Mouse (Mus musculus): Measurements from ENCODE around the gene Brd3.

The Brd3 gene

DNA sequence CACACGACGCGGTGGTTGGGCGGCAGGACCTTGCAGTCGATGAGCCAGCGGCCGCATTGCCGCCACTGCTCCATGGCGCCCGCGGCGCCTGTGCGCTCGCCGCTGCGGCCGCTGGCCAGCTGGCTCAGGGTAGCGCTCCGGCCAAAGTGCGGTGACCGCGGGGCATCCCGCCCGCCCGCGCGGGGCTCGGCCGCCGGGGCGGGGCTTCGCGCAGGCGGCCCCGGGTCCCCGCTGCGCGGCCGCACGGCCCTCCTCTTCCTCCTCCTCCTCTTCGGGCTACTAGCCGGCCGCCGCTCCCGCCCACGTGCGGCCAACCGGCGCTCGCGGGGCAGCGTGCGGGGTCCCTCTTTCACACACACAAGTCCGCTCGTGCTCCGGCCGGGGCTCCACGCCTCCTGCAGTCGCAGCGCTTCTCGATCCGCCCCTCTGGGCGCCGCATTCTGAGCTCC is 81.0 kb downstream of the Brd3 start:
- DNase-seq (ENCODE audit: low spot score in 2 of 2): peak in 1 of 2 experiments; percentile 42

DNA sequence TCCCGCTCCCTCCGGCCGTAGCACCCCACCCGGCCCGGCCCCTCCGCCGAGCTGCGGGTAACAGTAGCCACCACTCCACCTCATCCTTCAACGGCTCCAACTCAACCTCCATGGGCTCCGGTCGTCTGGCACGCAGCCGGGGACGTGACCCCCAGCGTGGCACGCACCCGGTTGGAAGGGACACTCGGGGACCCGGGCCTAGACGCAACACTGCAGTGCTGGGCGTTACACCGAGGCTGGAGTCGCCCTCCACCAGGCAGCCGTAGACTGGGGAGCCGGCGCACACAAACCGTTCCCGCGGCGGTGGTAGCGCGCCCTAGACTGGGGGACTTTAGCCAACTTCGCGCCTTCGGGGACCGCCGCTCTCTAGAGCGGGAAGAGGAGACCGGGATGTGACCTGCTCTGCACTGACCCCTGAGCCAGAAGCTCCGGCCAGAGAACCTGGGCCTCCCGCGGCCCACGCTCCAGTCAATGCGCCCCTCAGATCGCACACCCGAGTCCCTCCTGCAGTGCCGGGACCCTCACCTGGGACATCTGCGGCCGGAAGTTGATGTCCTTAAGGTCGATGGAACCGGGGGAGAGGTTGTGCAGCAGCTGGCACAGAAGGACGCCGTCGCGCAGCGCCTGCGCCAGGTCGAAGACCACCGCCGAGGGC is 81.6 kb downstream of the Brd3 start:
- no peak for DNase-seq (ENCODE audit: low spot score in 2 of 2)

DNA sequence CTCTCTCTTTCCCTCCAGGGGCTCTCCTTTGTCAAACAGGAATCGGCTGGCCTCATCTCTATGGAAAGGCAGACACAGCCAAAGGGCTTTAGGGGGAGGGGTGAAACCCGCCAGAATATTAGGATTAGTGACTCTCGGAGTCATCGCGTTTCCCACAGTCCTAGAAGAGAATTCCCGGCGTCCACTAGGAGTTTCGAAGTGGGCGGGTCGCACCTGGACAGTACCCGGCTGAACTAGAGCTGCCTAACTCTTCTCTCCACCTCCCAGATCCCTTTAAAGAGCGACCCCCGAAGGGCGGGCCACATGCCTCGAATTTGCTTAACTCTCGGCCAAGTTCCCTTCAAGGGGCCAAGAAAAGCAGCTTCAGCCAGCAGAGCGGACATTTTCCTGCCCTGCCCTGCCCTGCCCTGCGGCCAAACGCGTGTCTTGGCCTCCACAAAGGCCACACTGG is 82.3 kb downstream of the Brd3 start:
- no peak for DNase-seq (ENCODE audit: low spot score in 2 of 2)

DNA sequence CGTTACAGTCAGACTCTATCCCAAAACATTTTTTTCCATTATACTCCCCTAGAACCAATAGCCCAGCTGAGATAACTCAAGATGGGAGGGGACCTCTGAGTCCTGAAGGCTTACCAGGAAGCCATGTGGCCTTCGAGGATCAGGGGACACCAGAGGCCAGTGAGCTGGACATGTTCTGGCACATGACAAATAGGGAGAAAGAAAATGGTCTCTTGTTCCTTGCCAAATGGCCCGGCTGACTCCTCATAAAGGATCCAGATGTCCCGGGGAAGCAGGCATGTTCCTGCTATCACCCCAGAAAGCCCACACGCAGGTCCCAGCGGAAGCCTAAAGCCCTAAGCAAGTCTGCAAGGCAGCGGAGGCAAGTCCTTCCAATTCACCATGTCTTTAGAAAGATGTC is 83.9 kb downstream of the Brd3 start:
- DNase-seq (ENCODE audit: low spot score in 2 of 2): no peak

DNA sequence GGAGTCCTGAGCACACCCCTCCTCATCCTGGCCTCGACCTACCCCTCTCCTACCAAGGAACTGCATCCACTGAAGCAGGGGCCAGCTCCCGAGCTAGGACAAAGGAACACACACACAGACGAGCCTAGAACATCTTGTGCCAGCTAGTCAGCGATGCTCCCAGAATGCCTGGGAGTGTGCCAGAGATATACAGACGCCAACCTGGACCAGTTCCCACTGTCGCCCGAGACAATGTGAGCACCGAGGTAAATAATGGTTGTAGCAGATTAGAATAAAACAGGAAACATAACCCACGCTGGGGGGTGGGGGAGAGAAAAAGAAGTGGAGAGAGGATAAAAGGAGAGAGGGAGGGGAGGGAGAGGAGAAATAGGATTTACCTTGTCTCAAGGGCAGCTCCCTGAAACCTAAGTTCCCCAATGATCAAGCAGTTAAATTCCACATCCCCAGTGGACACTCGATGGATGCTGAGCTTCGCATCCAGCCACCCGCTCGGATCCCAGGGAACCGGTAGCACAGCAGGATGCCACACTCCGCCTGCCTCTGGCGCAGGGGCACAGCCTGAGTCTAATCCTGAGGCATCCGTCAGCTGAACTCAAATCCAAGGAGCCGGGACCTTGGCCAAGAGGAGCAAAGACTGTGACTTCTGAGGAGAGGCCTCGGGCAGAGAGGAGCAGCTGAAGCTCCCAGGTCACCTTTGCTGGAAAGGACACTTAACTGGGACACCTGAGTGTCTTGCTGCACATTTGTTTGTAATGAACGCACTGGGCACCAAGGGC is 86.0 kb downstream of the Brd3 start:
- DNase-seq (ENCODE audit: low spot score in 2 of 2): no peak

DNA sequence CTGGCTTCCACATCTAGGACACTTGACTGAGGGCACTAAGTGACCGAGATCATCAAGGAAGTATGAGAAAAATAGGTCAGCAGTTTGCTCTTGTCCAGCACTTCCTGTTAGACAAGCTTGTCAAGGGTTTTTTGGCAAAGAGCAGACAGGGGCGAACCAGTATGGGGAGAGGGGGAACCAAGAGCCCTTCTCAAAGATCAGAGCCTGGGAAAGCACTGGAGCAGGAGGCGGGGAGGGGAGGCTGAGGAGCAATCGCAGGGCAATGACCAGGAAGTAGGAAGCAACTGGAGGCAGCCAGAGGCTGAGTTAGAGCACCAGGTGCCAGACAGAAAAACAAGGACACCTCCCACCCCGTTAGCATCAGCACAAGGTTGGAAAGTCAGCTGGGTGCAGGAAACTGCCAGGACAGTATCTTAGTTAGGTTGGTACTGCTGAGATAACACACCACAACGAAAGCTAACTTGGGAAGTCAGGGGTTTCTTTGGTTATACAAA is 88.8 kb downstream of the Brd3 start:
- peak in 1 of 2 experiments; percentile 59 for DNase-seq (ENCODE audit: low spot score in 2 of 2)

DNA sequence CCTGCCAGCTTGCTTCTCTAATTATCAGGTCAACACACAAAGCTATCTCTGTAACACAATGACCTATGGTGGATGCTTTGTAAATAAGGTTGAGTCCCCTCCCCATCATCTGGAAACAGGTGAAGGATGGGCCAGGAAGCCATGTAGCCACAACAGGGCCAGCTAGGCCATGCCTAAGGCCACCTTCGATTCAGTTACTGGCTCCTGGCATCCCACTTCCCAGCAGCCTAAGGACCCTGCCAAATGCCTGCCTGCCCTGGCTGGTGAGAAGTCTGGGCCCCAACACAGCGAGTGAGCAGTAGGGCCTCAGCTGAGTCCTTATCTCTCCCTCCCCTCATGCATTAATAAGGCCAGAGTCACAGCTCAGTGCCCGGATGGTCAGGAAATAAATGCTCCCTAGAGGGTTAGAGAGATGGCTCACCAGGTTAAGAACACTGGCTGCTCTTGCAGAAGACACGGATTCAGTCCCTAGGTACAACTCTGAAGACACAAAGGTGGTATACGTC is 89.8 kb downstream of the Brd3 start:
- DNase-seq (ENCODE audit: low spot score in 2 of 2): no peak

DNA sequence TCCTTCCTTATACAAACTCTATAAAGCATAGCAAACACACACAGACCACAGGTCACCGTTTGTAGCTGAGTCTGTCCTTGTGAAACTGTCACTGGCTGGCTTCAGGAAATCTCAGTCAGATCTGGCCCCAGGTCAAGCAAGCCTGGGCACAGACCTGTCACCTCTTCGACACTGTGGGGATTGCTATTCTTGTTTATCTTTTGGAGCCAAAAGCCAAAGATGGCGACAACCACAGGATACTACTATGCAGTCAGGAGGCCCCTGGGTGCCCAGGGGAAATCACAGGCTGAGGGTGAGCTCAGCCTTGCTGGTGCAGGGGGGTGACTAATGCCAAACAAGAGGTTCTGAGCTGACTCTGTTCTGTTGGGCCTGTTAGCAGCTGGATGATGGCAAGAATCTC is 91.0 kb downstream of the Brd3 start:
- peak in 1 of 2 experiments; percentile 77 for DNase-seq (ENCODE audit: low spot score in 2 of 2)

DNA sequence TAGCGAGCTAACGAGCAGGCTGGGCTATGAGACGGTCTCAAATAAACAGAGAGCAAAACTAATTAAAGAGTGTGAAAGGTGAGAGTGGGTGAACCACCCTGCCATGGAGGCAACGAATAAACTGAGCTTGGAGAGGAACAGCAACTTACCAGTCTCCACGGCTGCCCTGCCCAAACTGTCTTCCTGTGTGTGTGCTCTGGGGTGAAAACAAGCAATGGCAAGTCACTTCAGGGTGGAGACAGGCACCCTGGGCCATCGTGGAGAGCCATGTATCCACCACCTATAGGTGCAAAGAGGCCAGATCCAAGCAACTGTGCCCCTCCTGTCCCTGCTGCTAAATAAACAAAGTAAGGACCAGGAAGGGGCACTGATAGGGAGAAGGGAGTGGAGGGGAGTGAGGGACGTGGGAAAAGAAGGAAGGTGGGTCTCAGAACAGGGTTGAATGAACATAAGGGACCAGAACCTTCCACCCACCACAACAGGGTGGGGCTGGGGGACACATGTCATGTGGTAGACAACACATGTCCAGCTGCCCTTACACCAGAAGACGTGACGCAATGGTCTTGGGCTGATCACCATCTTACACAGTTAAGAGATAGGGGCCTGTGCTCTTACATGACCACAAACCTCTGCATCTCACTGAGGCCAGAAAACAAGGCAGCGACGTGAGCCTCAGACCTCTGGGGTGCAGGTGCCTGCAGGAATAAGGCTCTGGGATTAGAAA is 92.2 kb downstream of the Brd3 start:
- no peak for DNase-seq (ENCODE audit: low spot score in 2 of 2)

DNA sequence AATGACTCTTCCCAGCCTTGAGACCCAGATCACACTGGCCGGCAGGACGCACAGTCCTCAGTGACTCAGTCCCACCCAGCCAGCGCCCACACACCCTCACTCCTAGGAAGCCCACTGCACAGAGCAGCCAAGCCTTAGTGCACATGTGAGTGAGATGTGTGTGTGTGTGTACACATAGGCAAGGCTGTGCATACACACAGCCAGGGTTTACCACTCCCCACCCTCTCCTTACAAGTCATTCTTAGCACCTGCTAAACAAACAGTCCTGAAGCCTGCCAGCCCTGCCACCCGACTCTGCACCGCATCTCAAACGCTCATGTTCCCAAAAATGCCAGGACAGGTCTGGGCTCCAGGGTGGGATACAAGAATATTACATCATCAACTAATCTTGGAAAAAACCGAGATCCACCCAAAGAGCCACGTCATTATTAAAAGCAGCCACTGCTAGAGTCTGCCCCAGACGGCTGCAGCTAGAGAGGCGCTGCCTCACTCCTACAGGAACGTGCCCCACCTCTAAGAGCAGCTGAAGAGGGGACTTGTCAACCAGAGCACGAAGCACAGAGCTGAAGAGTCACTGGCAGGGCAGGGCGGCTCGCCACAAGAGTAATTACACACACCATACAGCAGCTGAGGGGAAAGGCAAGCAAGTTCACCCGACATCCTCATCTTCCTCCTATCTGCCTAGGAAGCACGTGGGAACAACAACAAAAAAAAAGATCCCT is 93.4 kb downstream of the Brd3 start:
- no peak for DNase-seq (ENCODE audit: low spot score in 2 of 2)

DNA sequence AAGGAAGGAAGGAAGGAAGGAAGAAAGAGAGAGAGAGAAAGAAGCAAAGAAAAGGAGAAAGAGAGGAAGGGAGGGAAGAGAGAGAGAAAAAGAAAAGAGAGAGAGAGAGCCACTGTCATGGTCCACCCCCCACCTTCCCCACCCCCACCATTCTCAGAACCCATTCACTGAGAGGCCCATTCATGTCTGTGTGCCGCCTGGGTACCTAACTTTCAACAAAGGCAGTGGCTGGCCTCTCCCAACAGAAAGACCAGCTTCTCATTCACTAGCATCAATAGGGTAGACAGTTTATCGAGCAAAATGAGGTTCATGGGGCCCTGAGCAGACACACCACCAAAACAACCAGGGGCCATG is 93.9 kb downstream of the Brd3 start:
- no peak for DNase-seq (ENCODE audit: low spot score in 2 of 2)

DNA sequence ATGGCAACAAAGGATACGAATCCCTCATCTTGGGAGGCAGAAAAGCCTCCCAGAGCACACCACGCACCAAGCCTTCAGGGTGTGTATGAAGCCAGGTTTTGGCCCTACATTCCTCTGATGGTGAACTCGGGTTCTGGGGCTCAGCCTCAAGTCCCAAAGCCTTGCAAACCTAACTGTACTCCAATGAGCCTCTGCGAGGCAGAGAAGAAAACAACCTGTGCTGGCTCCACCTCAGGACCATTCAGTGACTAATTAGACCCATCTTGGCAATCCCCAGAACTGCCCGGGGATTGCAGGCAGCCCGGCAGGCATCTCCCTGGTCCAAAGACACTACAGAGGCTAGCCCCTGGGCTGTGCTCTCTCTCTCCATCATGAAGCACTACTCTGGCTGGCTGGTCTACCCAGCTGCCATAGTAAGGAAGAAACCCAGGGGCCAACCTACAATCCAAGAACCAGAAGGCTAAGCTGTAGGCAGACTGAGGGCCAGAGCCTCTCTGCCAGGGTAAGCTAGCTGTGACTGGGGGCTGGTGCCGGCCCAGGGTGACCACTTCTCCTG is 95.1 kb downstream of the Brd3 start:
- DNase-seq (ENCODE audit: low spot score in 2 of 2): no peak

DNA sequence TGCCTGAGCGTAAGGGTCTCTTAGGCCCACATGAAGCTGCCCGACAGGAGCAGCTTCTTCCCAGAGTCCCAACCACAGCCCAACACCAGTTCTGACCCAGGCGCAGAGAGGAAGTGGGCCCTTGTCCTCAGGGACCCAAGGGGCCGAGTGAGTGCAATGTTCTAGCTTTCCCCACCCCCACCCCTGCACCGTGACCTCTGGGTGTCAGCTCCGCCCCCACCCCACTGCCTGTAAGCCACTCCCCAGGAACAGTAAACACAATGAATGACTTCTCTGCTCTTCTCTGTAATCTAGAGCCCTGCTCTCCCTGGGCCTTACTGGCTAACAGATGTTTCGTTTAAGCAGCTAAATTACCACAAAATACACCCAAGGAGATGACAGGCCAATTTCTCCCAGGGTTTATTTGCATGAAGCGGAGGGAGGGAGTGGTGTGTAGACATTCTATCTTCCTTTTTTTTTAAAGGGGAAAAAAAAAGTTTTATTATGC is 95.7 kb downstream of the Brd3 start:
- no peak for DNase-seq (ENCODE audit: low spot score in 2 of 2)

DNA sequence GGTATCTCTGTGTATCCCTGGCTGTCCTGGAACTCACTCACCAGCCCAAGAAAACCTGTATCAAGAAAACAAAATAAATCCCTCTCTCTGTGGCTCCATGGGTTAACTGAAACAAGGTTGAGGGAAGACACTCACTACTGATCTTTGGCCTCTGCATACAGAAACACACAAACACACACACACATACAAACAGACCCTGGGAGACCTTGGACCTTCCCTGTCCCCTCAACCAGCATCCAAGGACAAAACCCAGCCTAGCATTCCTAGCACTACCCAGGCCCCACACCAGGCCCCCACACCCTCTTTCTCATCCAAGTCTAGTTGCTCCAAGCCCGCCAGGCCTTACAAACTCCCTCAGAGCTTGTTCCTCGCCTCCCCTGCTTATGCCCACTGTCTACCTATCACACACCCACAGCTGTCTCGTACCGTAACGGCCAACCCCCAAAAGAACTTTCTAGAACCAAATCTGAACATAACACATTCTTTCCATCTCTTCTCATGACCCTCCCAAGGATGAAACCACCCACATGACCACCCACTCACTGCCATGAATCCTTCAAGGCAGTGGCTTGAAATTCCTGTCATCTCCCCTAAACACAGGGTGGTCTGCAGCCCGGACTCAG is 96.8 kb downstream of the Brd3 start:
- DNase-seq (ENCODE audit: low spot score in 2 of 2): no peak

DNA sequence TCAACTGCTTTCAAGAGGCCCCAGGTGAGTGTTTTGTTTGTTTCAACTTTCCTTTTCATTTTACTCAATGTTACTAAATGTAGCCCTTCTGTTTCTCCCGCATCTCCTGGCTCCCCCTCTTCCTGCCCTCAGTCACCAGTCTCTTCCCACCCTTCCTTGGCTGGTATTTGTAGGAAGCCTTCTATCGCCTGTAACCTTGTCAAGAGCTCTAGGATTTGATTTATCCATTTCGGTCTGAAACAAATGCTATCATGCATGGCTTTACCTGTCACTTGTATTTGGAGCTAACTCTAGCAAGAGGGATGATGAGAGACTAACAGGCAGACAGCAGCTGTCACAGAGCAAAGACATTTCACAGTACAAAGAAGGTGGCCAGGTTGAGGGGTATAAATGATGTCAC is 99.3 kb downstream of the Brd3 start:
- no peak for DNase-seq (ENCODE audit: low spot score in 2 of 2)

DNA sequence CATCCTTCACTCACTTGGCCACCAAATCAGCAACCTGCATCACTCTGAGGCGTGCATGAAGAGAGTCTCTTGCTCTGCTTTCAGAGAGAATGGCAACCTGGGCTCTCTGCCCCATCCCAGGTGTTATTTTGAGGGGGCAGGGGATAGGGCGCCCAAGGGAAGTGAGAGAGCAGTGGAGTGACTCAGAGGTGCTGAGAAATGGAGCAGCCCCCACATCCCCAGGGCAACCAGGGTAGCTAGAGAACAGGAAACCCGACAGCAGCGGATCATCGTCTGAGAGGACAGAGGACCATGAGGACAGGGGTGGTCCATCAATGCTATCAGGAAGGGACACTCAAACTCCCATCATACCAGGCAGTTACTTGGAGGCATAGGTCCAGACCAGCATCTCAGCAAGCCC is 100.5 kb downstream of the Brd3 start:
- no peak for DNase-seq (ENCODE audit: low spot score in 2 of 2)

DNA sequence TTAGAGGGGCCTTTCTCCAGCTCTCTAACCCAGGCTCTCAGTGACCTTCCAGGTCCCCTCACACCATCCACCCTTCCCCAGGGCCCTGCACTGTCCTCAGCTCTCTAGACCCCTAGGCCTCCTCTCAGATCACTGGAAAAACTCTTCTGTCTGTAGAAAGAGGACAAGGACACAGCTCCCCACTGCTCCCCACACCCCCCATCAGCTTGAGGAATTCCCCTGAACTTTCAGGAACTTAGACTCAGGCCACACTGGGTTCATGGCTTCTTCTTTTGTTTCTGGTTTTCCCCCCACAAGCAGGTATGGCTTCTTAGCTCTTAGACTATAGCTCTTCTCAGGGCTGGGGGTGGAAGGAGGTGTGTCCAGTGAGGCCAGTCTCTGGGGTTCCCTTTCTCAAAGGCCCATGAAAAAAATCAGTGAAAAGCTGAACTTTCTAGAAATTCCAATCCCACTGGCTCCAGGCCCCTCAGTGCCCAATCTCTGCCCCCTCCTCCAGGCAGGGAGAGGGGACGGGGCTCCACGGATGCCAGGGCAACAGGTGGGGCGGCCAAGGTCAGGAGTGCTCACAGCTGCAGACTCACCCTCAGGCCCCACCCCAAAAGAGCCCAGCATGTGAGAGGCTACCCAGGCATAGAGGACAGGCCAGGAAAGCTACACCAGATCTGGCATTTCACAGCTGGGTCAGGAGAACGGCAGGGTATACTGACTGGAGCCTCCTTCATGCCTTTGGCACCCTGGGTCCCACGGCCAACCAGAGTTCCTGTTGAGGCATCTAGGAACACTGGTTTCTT is 102.2 kb downstream of the Brd3 start:
- DNase-seq (ENCODE audit: low spot score in 2 of 2): no peak

DNA sequence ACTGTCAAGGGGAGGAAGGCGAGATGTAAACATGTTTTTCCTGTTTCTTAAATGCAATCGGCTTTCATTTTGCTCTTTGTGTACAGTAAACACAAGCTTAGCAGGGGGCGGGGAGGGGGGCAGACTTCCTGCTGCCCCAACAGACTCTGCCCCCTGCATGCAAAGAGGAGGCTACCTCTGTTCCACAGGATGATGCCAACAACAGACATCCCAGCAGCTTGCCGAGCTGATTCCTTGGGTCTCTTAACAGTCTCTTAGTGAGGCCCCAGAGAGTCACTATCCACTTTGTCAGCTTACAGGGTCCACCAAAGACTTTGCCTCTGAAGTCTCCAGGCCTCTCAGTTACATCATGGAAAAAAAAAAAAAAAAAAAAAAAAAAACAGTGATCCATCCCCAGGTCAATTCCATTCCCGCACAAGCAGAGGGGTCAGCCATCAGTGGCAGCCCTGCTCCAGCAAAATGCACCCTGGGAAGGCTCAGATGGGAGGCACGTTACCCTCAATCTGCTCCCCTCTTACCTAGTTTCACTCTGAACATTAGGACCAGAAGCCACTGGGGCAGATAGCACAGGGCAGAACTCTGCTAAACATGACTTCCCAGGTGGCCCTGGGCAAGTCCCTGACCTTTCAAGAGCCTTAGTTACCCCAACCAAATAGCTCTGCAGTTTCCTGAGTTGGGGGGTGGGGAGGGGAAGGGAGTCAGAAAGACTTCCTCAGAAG is 102.9 kb downstream of the Brd3 start:
- DNase-seq (ENCODE audit: low spot score in 2 of 2): no peak

DNA sequence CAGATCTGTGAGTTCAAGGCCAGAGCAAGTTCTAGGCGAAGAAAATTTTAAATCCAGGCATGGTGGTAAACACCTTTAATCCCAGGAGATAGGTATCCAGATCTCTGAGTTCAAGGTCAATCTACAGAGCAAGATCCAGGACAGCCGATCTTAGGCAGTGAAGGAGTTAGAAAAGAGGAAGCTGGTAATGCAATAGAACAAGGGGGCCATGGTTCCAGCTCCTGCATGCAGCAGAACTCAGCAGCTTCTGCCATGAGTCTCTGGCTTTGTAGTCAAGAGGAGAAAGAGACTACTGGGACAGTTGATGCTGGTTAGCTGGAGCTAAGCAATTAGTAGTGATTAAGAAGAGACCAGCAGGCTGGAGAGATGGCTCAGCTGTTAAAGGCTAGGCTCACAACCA is 105.9 kb downstream of the Brd3 start:
- DNase-seq (ENCODE audit: low spot score in 2 of 2): no peak
